Mouse (Mus musculus) liver, embryonic 14.5 days (tissue): ENCODE results near the gene Sec1.

Source experiments
- CTCF ChIP-seq: IDR thresholded peaks from 2 replicates; pipeline ENCODE4 v1.5.1; 2016; ENCODE audit warnings: antibody characterized with exemption, low read depth, control low read depth
- EP300 ChIP-seq: IDR thresholded peaks from 2 replicates; pipeline ENCODE4 v1.6.1; 2016; ENCODE audit warnings: antibody characterized with exemption, low read depth

DNA sequence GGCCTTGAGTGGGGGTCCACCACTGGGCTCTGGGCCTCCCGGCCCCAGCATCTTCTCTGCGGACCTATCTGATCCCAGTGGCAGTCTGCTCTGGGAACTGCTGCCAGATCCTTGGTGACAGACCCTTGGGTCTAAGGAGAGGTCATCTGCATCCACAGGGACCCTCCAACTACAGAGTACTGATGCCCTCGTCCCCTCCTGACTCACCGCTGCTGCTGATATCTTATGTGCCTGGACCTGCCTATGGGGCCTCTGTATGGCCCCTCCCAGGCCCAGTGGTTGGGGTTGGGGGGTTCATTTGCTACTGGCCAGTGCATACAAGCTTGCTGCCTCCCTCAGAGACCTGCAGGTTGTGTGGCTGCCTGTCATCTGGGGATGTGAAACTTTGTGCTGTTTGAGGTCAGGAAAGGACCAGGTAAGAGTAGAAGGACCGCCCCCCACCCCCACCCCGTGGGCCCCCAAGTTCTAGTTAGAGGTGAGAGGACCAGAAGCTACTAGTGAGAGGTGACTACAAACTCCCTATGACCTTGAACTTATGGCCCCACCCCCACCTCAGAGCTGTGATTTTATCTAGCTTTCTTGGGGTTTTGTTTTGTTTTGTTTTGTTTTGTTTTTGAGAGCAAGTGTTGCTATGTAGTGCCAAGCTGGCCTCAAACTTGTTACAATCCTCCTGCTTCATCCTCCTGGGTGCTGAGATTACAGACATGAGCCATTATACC lies 49.2 kb downstream of the Sec1 start:
- TF ChIP-seq CTCF: no peak
- TF ChIP-seq EP300: no peak
